Mouse (Mus musculus): ENCODE results near the gene Rabl2. TPM values are rescaled to one million over a fixed set of nuclear protein-coding genes. Genes with fewer than 3 reads are reported as not detected.

The Rabl2 gene
- total and polyA plus RNA-seq, 3 experiments: 2.7 to 5.8 (median 2.9) TPM

DNA sequence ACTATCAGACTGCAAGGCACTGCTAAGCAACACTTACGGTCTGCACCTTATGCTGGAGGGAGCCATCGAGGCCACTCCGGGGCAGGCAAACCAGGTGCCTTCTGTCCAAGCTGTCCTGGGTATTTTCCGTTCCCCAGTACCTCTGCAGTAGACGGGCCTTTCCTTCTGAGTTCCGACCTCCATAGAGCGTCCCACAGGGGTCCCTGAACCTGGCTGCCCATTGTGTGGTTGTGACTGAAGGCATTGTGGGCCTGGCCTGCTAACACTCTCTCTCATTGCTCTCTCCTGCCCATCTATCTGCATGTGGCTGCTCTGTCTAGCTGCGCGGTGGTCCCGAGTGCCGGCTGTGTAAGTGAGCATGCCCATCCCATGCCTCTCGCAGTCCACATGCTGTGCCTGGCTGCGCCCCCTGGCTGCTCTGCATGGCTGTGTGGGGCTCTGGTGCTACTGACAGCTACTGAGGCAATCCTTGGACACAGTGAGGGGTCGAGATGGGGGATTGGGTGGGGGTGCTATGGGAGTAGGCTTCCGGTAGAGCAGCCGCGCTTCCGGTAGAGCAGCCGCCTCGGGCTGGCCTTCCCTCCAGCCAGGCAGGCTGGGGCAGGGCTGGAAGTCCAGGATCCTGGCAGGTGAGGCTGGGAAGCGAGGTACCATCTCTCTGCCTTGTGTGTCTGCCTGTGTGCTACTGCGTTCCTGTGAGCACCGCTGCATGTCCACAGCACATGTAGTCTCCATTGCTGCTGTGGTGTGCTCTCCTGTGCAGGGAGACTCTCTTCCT, 35.1 kb downstream of the Rabl2 start:
- no peak for DNase-seq (ENCODE audit: extremely low read depth)
- dilution Hi-C loops (cut with MboI; ENCODE audit: extremely low pct_ligation_motif_present, extremely low pct_unique_long_range_greater_than_20kb, low sequenced_read_pairs): no loop called here
- no peak overlapping the region for H3K27ac ChIP-seq (ENCODE audit: insufficient read depth, low read depth)
- no peaks in the 10 kb centered on the region for H3K36me3 ChIP-seq (replicated peaks in 1 of 2; ENCODE audit: control insufficient read depth in 1 of 2, insufficient read depth in 1 of 2, low read length in 1 of 2)
- H3K9me3 ChIP-seq (replicated peaks; ENCODE audit: low read length): peaks cover 3% of the 10 kb centered on the region
- TF ChIP-seq ETS1 (conservative IDR thresholded peaks at IDR 0.05; ENCODE audit: low read depth, low read length) (no peak), SIN3A (IDR thresholded peaks at IDR 0.05; ENCODE audit: low read length) (no peak), TCF12 (IDR thresholded peaks at IDR 0.05; ENCODE audit: low read depth, low read length) (no peak)
- peaks cover 0 to 2% of the 10 kb centered on the region in 2 experiments; a peak in 1 of 4 replicates for H3K4me1 ChIP-seq (ENCODE audit: control insufficient read depth in 1 of 2, insufficient read depth in 2 of 2)
- H3K79me2 ChIP-seq (replicated peaks; ENCODE audit: control insufficient read depth, extremely low read depth, insufficient read depth, poor library complexity, severe bottlenecking): no peaks in the 10 kb centered on the region
- in situ Hi-C loops (cut with MboI; ENCODE audit: low pct_ligation_motif_present, low pct_unique_long_range_greater_than_20kb, low sequenced_read_pairs): no loop called here
- no peak overlapping the region for H3K4me2 ChIP-seq (ENCODE audit: insufficient read depth, low read depth, poor library complexity, severe bottlenecking)
- H3K4me3 ChIP-seq (replicated peaks in 1 of 3; ENCODE audit: low read depth in 2 of 3, low read length in 2 of 3, poor library complexity in 1 of 3): no peak overlapping the region
- no peak overlapping the region for H3K9ac ChIP-seq (ENCODE audit: insufficient read depth, low read depth)
- H3K27me3 ChIP-seq (replicated peaks): peaks cover 42% of the 10 kb centered on the region

DNA sequence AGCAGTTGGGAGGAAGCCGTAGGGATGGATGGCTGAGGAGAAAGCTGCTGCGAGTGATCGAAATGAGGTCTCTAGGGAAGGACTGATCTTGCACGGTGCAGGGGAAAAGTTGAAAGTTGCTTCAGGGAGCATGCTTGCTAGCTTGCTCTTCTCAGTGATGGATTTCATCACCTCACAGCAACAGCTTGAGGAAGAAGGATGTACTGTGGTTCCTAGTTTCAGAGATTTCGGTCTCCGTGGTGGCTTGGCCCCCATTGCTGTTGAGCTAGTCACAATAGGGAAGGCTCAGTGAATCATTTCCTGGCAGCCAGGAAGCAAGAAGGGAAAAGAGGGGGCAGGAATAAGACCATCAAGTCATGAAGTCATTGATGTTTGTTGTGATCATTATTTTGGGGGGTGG, 36.1 kb downstream of the Rabl2 start:
- dilution Hi-C loops (cut with MboI; ENCODE audit: extremely low pct_ligation_motif_present, extremely low pct_unique_long_range_greater_than_20kb, low sequenced_read_pairs): no loop called here
- no peaks in the 10 kb centered on the region for H3K79me2 ChIP-seq (replicated peaks; ENCODE audit: control insufficient read depth, extremely low read depth, insufficient read depth, poor library complexity, severe bottlenecking)
- no peaks in the 10 kb centered on the region for H3K36me3 ChIP-seq (replicated peaks in 1 of 2; ENCODE audit: control insufficient read depth in 1 of 2, insufficient read depth in 1 of 2, low read length in 1 of 2)
- H3K4me2 ChIP-seq (ENCODE audit: insufficient read depth, low read depth, poor library complexity, severe bottlenecking): no peak overlapping the region
- peaks cover 46% of the 10 kb centered on the region for H3K27me3 ChIP-seq (replicated peaks)
- TF ChIP-seq BHLHE40 (IDR thresholded peaks at IDR 0.05; ENCODE audit: low read depth, low read length) (no peak), JUN (IDR thresholded peaks at IDR 0.05; ENCODE audit: insufficient read depth, low read depth, low read length) (no peak), MAZ (IDR thresholded peaks at IDR 0.05; ENCODE audit: low read depth, low read length) (no peak), HCFC1 (IDR thresholded peaks at IDR 0.05; ENCODE audit: low read depth, low read length) (no peak), ZNF384 (IDR thresholded peaks at IDR 0.05; ENCODE audit: low read depth, low read length) (no peak), CHD1 (IDR thresholded peaks at IDR 0.05; ENCODE audit: low read depth, low read length) (no peak), TCF12 (IDR thresholded peaks at IDR 0.05; ENCODE audit: low read depth, low read length) (no peak), CTCF (conservative IDR thresholded peaks at IDR 0.05 in 1 of 2, IDR thresholded peaks at IDR 0.05 in 1 of 2; ENCODE audit: low read depth in 2 of 2, low read length in 2 of 2) (no peak), POLR2A (IDR thresholded peaks at IDR 0.05; ENCODE audit: low read depth, low read length) (no peak)
- no peak overlapping the region for H3K4me3 ChIP-seq (replicated peaks in 1 of 3; ENCODE audit: low read depth in 2 of 3, low read length in 2 of 3, poor library complexity in 1 of 3)
- peaks cover 0 to 2% of the 10 kb centered on the region in 2 experiments; a peak in 1 of 4 replicates for H3K4me1 ChIP-seq (ENCODE audit: control insufficient read depth in 1 of 2, insufficient read depth in 2 of 2)
- no peak overlapping the region for H3K9ac ChIP-seq (ENCODE audit: insufficient read depth, low read depth)
- no peak for DNase-seq (ENCODE audit: extremely low read depth)
- H3K27ac ChIP-seq (ENCODE audit: insufficient read depth, low read depth): no peak overlapping the region
- in situ Hi-C loops (cut with MboI; ENCODE audit: low pct_ligation_motif_present, low pct_unique_long_range_greater_than_20kb, low sequenced_read_pairs): no loop called here
- peaks cover 3% of the 10 kb centered on the region for H3K9me3 ChIP-seq (replicated peaks; ENCODE audit: low read length)

DNA sequence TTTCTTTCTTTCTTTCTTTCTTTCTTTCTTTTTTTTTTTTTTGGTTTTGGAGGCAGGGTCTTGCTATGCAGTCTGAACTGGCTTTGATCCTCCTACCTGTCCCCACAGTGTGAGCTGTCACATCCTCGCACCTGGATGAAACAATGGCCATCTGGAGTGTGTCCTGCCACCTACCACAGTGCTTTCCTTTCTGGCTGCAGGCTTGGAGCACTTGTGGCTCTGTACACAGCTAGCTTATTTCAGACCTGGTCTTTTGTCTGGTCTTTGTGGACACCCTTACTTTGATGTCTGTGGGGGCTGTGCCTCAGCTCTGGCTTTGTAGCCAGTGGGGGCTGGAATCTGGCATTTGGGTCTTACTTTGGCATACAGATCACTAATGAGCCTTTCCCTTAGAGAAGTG, 40.0 kb downstream of the Rabl2 start:
- no peaks in the 10 kb centered on the region for H3K4me1 ChIP-seq (ENCODE audit: control insufficient read depth in 1 of 2, insufficient read depth in 2 of 2)
- TF ChIP-seq EP300 (IDR thresholded peaks at IDR 0.05; ENCODE audit: low read length) (no peak), KAT2A (IDR thresholded peaks at IDR 0.05; ENCODE audit: insufficient replicate concordance, low read length) (no peak), ZC3H11A (IDR thresholded peaks at IDR 0.05; ENCODE audit: low read depth, low read length) (no peak), POLR2A (IDR thresholded peaks at IDR 0.05; ENCODE audit: low read depth, low read length) (no peak), PAX5 (IDR thresholded peaks at IDR 0.05; ENCODE audit: low read length) (no peak), ZMIZ1 (IDR thresholded peaks at IDR 0.05; ENCODE audit: low read depth, low read length) (no peak), ZKSCAN1 (IDR thresholded peaks at IDR 0.05; ENCODE audit: borderline replicate concordance, low read depth, low read length) (no peak), NELFE (IDR thresholded peaks at IDR 0.05; ENCODE audit: low read depth, low read length) (no peak), MAFK (IDR thresholded peaks at IDR 0.05; ENCODE audit: insufficient replicate concordance, low read length) (no peak), TBP (conservative IDR thresholded peaks at IDR 0.05; ENCODE audit: low read depth, low read length) (no peak), SIN3A (IDR thresholded peaks at IDR 0.05; ENCODE audit: low read length) (no peak), ZNF384 (IDR thresholded peaks at IDR 0.05; ENCODE audit: low read depth, low read length) (no peak)
- H3K4me2 ChIP-seq (ENCODE audit: insufficient read depth, low read depth, poor library complexity, severe bottlenecking): no peak overlapping the region
- no peaks in the 10 kb centered on the region for H3K36me3 ChIP-seq (replicated peaks in 1 of 2; ENCODE audit: control insufficient read depth in 1 of 2, insufficient read depth in 1 of 2, low read length in 1 of 2)
- no peak overlapping the region for H3K9ac ChIP-seq (ENCODE audit: insufficient read depth, low read depth)
- no peak overlapping the region for H3K27ac ChIP-seq (ENCODE audit: insufficient read depth, low read depth)
- H3K27me3 ChIP-seq (replicated peaks): peaks cover 64% of the 10 kb centered on the region
- H3K9me3 ChIP-seq (replicated peaks; ENCODE audit: low read length): peaks cover 5% of the 10 kb centered on the region
- in situ Hi-C loops (cut with MboI; ENCODE audit: low pct_ligation_motif_present, low pct_unique_long_range_greater_than_20kb, low sequenced_read_pairs) (no loop called here), dilution Hi-C loops (cut with MboI; ENCODE audit: extremely low pct_ligation_motif_present, extremely low pct_unique_long_range_greater_than_20kb, low sequenced_read_pairs) (no loop called here)
- H3K4me3 ChIP-seq (replicated peaks in 1 of 3; ENCODE audit: low read depth in 2 of 3, low read length in 2 of 3, poor library complexity in 1 of 3): no peak overlapping the region
- DNase-seq (ENCODE audit: extremely low read depth): no peak
- no peaks in the 10 kb centered on the region for H3K79me2 ChIP-seq (replicated peaks; ENCODE audit: control insufficient read depth, extremely low read depth, insufficient read depth, poor library complexity, severe bottlenecking)

All from CH12.LX (cell line).